Mouse (Mus musculus): Measurements from ENCODE around the gene Nufip1. TPM values are rescaled to one million over a fixed set of nuclear protein-coding genes. Genes with fewer than 3 reads are reported as not detected.
"Not testable (repeated sequence)": the region's sequence is repeated elsewhere in the genome, so short reads cannot be mapped to it uniquely, and the experiment has no call there.

The Nufip1 gene
- polyA plus RNA-seq, 2 experiments: 9.9 to 13.8 TPM

GRCm38 (mm10) chr14:76153003-76153675, 42.4 kb downstream of the Nufip1 start:
- 3% methylated on average over 24 of the region's 24 CpGs for WGBS
- H3K36me3 ChIP-seq (ENCODE audit: control insufficient read depth, insufficient read depth, low read length): no peaks in the 10 kb centered on the region
- DNase-seq (ENCODE audit: low spot score): no peak
- TF ChIP-seq POLR2A (IDR thresholded peaks at IDR 0.05; ENCODE audit: borderline replicate concordance, extremely low read depth, insufficient read depth, insufficient read length): no peak
- peak overlapping the region; percentile 75 for H3K4me3 ChIP-seq (replicated peaks; ENCODE audit: low read length)
- no peaks in the 10 kb centered on the region for H3K27me3 ChIP-seq (ENCODE audit: control insufficient read depth, insufficient read depth, low read length)
- ATAC-seq (ENCODE audit: low FRiP score, low read depth): no peak; the same call in 1 of the 2 replicates
- peak overlapping the region; percentile 61 for H3K27ac ChIP-seq (replicated peaks; ENCODE audit: low read depth, low read length)
- H3K4me1 ChIP-seq (ENCODE audit: control insufficient read depth, insufficient read depth, low read length): peaks cover 11% of the 10 kb centered on the region; the same call in 1 of the 2 replicates
- peak overlapping the region; percentile 70 for H3K4me2 ChIP-seq (replicated peaks; ENCODE audit: low read depth, low read length, severe bottlenecking)
- peak overlapping the region; percentile 84 for H3K9ac ChIP-seq (ENCODE audit: low read depth, low read length, severe bottlenecking)
- H3K9me3 ChIP-seq (ENCODE audit: control insufficient read depth, low read length): no peaks in the 10 kb centered on the region

- no peak for TF ChIP-seq POLR2A (IDR thresholded peaks at IDR 0.05; ENCODE audit: borderline replicate concordance, extremely low read depth, insufficient read depth, insufficient read length)
- peak overlapping the region; percentile 70; the same call in 1 of the 2 replicates for H3K4me2 ChIP-seq (replicated peaks; ENCODE audit: low read depth, low read length, severe bottlenecking)
- DNase-seq (ENCODE audit: low spot score) (no peak), ATAC-seq (ENCODE audit: low FRiP score, low read depth) (no peak)
- 32% methylated on average over 6 of the region's 6 CpGs for WGBS
- peaks cover 11% of the 10 kb centered on the region; the same call in 1 of the 2 replicates for H3K4me1 ChIP-seq (ENCODE audit: control insufficient read depth, insufficient read depth, low read length)
- H3K9ac ChIP-seq (ENCODE audit: low read depth, low read length, severe bottlenecking): no peak overlapping the region
- H3K9me3 ChIP-seq (ENCODE audit: control insufficient read depth, low read length): no peaks in the 10 kb centered on the region
- no peak overlapping the region for H3K27ac ChIP-seq (replicated peaks; ENCODE audit: low read depth, low read length)
- H3K36me3 ChIP-seq (ENCODE audit: control insufficient read depth, insufficient read depth, low read length): no peaks in the 10 kb centered on the region
- no peaks in the 10 kb centered on the region for H3K27me3 ChIP-seq (ENCODE audit: control insufficient read depth, insufficient read depth, low read length)
- no peak overlapping the region for H3K4me3 ChIP-seq (replicated peaks; ENCODE audit: low read length)
Measured at GRCm38 (mm10) chr14:76153828-76154227, 43.1 kb downstream of the Nufip1 start.

GRCm38 (mm10) chr14:76158192-76158785, 47.6 kb downstream of the Nufip1 start:
- no peak overlapping the region for H3K4me3 ChIP-seq (replicated peaks; ENCODE audit: low read length)
- H3K4me1 ChIP-seq (ENCODE audit: control insufficient read depth, insufficient read depth, low read length): peaks cover 3% of the 10 kb centered on the region; the same call in 1 of the 2 replicates
- no peaks in the 10 kb centered on the region for H3K27me3 ChIP-seq (ENCODE audit: control insufficient read depth, insufficient read depth, low read length)
- H3K9ac ChIP-seq (ENCODE audit: low read depth, low read length, severe bottlenecking): no peak overlapping the region
- no peak overlapping the region for H3K4me2 ChIP-seq (replicated peaks; ENCODE audit: low read depth, low read length, severe bottlenecking)
- no peaks in the 10 kb centered on the region for H3K9me3 ChIP-seq (ENCODE audit: control insufficient read depth, low read length)
- no peak for TF ChIP-seq POLR2A (IDR thresholded peaks at IDR 0.05; ENCODE audit: borderline replicate concordance, extremely low read depth, insufficient read depth, insufficient read length)
- ATAC-seq (ENCODE audit: low FRiP score, low read depth) (no peak), DNase-seq (ENCODE audit: low spot score) (no peak)
- H3K27ac ChIP-seq (replicated peaks; ENCODE audit: low read depth, low read length): no peak overlapping the region
- 53% methylated on average over 5 of the region's 5 CpGs for WGBS
- no peaks in the 10 kb centered on the region for H3K36me3 ChIP-seq (ENCODE audit: control insufficient read depth, insufficient read depth, low read length)

- H3K9ac ChIP-seq (ENCODE audit: low read depth, low read length, severe bottlenecking); H3K4me1 ChIP-seq (ENCODE audit: control insufficient read depth, insufficient read depth, low read length); H3K27me3 ChIP-seq (ENCODE audit: control insufficient read depth, insufficient read depth, low read length); H3K4me3 ChIP-seq (replicated peaks; ENCODE audit: low read length); H3K36me3 ChIP-seq (ENCODE audit: control insufficient read depth, insufficient read depth, low read length); DNase-seq (ENCODE audit: low spot score); H3K27ac ChIP-seq (replicated peaks; ENCODE audit: low read depth, low read length); ATAC-seq (ENCODE audit: low FRiP score, low read depth); H3K4me2 ChIP-seq (replicated peaks; ENCODE audit: low read depth, low read length, severe bottlenecking); H3K9me3 ChIP-seq (ENCODE audit: control insufficient read depth, low read length): not testable (repeated sequence)
- 88% methylated on average over 6 of the region's 6 CpGs for WGBS
Measured at GRCm38 (mm10) chr14:76160580-76160979, 49.9 kb downstream of the Nufip1 start.

- Histone ChIP-seq H3K27me3 (ENCODE audit: control insufficient read depth, insufficient read depth, low read length) (no peaks in the 10 kb centered on the region; the same call in 1 of the 2 replicates), H3K4me1 (ENCODE audit: control insufficient read depth, insufficient read depth, low read length) (peaks cover 4% of the 10 kb centered on the region; the same call in 1 of the 2 replicates), H3K4me2 (replicated peaks; ENCODE audit: low read depth, low read length, severe bottlenecking) (no peak overlapping the region), H3K9me3 (ENCODE audit: control insufficient read depth, low read length) (no peaks in the 10 kb centered on the region), H3K27ac (replicated peaks; ENCODE audit: low read depth, low read length) (no peak overlapping the region), H3K36me3 (ENCODE audit: control insufficient read depth, insufficient read depth, low read length) (no peaks in the 10 kb centered on the region), H3K4me3 (replicated peaks; ENCODE audit: low read length) (no peak overlapping the region), H3K9ac (ENCODE audit: low read depth, low read length, severe bottlenecking) (no peak overlapping the region)
- 39% methylated on average over 11 of the region's 11 CpGs for whole genome bisulfite sequencing
- DNase-seq (ENCODE audit: low spot score): no peak
- no peak for ATAC-seq (ENCODE audit: low FRiP score, low read depth)
- no peak for TF ChIP-seq POLR2A (IDR thresholded peaks at IDR 0.05; ENCODE audit: borderline replicate concordance, extremely low read depth, insufficient read depth, insufficient read length)
Measured at GRCm38 (mm10) chr14:76164236-76164635, 53.5 kb downstream of the Nufip1 start.
